Mouse (Mus musculus) thymus, postnatal 25 days (tissue): Measurements from ENCODE around the gene Chrnb4.

Experiments used
- DNase-seq: peaks from one replicate; pipeline ENCODE4 v3.0.0; 2022

Chrnb4 gene

DNA sequence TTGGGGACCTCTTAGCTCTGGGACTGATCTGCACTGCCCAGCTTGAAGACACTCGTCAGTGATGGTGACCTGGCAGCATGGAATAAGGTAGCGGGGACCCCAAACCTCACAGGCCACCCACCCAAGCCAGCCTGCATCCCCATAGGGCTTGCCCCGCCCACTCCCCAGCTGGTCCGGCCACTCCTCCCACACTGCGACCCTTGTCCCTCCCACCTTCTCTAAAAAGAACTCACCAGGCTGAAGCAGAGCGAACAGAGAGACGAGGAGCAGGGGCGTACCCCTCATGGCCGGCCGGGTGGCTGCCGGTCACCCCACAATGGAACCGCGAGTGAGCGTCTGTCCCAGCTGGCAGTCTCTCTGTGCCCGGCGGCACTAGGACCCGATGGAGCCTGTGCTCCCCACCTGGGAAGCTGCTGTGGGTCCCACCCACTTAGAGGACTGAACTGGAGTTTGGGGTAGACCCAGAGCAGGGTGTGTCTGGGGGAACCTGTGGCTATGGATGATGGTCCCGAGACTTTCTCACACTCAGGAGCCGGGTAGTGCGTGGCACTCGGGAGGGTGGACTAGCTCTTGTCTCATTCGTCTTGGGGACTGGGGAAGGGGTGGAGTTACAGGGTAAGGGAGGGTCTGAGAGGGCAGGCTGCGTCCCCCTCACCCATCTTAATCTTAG is at the start of gene Chrnb4:
Chrnb4 (minus strand) TSS at position 569 of the 670 bp plus-strand sequence.
- peak; percentile 25 for DNase-seq

DNA sequence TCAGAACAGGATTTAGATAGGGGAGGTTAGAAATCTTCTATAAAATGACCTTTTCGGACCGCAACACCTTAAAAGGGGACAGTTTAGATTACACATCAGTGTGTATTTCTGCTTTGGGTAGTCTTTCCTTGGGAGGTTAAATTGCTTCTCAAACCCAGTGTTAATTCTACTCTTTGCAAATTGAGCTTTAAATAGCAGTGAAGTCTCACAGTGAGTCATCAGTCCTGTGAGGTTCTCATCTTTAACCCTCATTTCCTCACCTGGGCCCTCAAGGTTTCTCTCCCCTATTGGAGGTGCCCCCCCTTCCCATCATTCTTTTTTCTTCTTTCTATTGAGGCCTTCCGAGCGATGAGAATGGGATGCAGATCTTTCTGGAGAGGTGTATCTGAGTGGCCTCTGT is 48.3 kb upstream of the Chrnb4 start:
- DNase-seq = no peak

DNA sequence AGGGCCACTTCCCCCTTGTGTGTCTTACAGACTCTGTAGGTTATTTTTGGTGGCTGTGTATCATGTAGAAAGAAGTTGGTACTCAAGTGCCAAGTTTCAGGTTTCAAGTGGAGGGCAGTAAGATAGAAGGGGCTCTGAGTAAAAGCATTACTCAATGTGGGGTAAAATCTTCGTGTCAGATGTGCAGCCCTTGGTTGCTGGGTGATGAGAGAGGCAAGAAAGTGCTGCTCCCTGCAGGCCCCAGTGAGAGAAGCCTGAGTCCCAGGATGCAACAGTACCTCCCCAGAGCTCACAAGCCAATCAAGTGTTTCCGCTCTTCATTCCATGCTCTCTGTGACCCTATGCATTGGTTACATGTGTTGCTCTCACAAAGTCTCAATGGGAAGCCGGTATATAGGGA is 47.5 kb upstream of the Chrnb4 start:
- no peak for DNase-seq

DNA sequence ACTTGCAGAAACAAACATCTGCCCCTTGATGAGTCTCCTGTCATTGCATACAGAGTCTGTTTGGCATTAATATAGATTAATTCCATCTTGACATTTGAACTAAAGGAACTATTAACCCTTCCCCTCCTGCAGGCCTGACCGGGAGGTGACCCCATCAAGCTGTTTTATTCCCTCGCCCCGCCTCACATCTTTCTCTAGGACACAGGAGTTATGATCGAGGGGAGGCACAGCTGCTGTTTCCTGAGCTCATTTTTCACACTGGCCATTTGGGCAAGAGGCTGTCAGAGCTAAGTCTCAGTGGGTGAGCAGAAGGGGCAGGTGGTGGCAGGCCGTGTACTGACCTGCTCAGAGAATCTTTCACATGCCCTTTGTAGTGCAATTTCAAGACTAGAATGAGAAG is 41.6 kb upstream of the Chrnb4 start:
- no peak for DNase-seq

DNA sequence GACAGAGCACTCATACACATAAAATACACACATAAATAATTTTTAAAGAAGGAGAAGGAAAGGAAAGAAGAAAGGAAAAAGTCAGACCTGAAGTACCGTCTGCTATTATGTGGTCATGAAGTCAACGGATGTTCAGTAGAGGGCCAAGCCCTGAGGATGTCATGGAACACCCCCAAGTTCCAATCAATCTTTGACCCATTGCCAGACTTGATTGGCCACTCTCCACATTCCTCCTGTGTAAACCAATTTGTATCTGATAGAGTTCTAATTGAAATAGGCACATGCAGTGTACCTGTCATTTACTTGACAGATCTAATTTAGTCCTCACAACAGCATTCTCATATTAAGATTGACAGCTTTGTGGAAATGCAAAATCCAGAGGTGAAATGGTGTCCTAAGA is 40.6 kb upstream of the Chrnb4 start:
- DNase-seq = no peak

DNA sequence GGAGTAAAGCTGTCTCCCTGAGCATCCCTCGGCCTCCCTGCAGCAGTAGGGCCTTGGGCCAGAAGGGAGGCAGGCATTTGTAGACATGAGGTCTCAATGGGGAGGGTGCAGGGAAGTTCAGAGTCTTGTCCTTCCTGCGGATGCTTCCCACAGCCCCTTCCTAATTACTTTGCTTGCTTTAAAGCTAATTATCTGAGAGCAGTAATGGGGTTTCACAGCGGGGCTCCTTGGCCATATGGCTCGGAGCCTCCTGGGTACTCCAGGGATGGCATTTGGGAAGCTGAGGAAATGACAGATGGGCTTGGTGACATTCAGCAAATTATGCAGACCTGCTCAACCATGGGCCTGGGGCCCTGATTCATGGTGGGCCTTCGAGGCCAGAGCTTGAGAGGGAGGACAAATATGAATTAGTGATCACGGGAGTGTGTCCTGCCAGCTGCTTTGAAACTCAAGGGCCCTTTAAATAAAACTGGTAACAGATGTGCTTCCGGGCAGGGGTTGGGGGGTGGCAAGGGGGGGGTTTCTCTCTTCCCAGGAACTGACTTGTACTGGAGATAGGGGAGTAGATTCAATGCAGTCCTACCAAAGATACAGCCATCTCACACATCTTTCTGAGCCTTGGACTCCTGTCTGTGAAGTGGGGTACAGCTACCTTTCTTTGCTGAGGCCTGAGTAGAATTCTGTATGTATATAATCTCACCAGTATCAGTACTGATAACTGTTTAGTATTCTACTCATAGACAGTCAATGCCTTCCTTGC is 34.8 kb upstream of the Chrnb4 start:
- no peak for DNase-seq

DNA sequence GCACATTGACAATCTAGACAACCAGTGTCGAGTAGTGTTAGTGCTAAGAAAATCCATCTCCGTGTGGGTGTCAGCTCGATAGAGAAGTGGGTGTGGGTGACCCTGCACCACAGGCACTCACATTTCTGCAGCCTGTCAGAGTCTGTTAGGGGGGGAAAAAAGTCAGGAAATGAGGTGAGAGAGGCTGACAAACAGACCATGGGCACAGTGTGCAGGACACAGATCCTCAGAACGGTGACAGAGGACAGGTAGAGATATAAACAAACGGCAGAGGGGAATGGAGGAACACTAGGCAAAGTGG is 19.3 kb upstream of the Chrnb4 start:
- no peak for DNase-seq

DNA sequence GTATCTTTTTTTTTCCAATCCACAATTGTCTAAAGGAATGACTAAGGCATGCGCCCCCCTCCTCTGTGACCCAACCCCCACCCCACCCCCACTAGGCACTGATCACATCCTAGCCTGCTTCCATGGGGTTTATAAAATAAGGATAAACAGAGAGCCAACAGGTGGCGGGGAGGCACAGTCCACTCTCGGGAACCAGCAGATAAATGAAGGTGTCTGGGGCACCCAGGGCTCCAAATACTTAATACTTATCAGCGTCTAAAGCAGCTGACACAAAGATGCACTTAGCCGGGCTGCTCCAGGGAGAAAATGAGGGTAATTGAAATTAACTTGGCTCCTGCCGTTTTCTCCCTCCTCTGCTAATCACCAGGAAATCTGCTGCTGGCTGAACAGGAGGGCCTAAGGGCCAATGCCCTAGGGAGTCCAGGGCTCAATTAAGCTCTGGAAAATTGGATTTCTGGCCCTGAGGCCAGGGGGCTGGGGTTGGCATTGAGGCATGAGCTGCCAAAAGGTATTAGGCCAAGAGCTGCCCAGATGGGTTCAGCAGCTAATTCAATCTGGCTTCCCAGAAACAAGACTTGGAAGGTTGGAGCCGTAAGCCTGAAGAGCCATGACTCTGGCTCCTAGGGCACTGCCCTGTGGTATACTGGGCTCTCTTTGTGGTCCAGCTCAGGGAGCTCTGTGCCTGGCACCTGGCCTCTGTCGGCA is 18.8 kb upstream of the Chrnb4 start:
- no peak for DNase-seq

DNA sequence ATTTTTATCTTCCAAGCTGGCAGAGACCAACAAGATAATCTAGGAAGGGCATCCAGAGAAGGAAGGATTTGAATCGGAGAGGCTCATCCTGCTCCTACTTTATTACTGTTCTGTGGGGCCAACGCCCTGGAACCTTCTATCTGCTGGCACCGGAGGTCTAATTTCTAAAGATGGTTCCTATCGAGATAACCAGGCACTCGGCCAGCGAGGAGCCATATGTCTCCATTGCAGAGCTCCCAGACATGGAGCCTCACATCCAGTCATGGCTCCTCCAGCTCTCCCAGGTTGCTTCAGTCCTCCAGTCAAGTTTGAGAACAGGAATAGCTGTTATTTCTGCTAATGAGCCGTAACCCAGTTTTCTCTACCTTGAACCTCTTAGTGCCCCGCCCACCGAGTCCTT is 16.7 kb upstream of the Chrnb4 start:
- no peak for DNase-seq

DNA sequence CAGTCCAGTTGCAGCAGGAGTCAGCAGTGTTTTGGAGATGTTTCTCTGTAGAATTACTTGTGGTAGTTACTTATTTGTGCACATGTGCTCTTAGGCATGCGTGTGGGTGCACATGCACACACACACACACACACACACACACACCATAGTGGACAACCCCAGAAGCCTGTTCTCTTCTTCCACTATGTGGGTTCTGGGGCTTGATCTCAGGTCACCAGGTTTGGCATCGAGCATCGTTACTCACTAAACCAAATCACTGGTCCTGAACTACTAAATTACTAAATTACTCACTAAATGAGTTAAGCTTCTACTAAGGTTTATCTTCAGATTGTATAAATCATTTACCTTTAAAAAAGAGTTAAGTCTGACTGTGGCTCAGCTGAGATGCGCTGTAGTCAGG is 9.5 kb upstream of the Chrnb4 start:
- DNase-seq = no peak

DNA sequence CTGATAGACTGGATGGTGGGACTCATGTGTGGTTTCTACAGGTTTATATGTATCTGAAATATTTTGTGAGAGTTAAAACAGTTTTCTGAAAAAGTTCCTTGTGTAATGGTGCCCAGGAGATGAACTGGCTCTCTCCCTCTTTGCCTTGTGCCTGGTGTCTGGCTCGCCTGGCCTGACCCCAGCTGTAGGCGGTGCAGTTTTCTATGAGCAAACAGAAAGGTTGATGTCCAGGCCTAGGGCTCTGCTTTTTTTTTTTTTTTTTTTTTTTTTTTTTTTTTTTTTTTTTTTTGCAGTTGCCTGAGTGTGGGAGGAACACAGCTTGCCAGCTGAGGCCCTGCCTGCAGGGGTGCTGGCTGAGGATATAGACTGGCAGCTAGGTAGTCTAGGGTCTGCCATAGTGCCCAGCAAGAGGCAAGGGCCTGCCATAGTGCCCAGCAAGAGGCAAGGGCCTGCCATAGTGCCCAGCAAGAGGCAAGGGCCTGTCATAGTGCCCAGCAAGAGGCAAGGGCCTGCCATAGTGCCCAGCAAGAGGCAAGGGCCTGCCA is 6.9 kb upstream of the Chrnb4 start:
- DNase-seq = no peak

DNA sequence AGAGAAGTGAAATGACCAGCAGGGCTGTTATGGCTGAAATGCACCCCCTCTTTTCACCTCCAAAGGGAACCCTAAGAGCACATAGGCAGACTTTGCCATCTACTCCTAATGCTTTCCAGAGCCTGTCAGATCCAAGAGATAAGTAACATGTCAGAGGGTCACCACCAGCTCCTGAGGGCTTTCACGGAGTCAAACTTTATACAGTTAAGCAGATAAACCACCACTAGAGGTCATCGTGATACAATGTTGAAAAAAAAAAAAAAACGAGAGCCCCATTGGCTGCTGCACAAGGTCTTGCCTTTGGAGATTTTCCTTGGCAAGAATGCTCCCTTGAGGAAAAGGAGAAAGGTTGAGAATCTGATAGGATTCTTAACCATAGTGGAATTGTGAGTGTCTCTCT is 1.8 kb downstream of the Chrnb4 start:
- DNase-seq = no peak

DNA sequence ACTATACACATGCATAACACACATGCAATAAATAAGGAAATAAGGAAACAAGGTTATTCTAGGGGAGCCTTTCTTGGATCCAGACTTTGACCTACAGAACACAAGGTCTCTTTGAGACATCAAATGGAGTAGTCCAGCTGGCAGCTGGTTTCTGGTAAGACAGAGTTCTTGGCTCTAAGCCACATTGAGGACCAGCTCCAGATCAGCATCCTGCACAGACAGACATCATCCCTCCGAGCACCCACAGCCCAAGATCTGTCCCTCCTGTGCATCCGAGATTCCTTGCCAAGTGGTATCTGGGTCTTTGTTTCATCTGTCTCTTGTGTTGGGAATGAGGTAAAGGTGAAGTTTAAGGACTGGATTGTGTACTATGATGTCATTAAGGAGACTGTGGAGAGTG is 3.6 kb downstream of the Chrnb4 start:
- DNase-seq = no peak

DNA sequence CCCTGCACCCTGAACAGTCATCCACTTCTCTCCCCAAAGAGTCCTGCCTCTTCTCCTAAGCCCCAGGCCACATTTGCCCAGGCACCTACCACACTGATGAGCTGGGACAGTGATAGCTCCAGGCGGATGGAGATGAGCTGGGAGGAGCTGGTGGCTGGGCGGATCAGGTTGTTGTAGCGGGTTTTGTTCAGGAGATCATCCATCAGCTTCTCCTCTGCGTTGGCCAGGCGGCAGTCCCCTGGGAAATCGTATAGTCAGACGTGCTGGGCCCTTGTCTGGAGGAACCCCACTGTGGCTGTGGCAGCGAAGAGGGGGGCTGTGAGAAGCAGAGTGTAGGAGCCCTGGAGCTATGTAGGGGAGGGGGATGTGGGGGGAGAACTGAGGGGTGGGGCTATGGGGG is 4.9 kb downstream of the Chrnb4 start:
- no peak for DNase-seq

DNA sequence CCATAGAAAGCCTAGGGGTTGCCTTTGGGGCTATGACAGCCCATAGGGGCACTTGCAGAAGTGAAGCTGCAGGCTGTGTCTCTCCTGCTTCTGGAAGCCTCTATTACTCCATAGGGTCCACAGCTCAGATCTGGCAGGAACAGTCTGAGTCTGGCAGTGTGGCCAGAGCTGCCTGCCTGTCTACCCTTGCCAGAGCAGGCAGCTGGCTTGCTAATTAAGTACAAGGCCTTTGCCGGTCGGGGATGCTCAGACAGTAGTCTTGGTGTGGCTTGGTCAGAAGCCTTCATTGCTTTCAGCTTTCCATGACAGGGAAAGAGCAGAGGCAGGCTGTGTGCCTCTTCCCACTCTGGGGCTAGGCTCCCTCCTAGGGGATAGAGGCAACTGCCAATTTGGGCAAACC is 7.2 kb downstream of the Chrnb4 start:
- DNase-seq = no peak

DNA sequence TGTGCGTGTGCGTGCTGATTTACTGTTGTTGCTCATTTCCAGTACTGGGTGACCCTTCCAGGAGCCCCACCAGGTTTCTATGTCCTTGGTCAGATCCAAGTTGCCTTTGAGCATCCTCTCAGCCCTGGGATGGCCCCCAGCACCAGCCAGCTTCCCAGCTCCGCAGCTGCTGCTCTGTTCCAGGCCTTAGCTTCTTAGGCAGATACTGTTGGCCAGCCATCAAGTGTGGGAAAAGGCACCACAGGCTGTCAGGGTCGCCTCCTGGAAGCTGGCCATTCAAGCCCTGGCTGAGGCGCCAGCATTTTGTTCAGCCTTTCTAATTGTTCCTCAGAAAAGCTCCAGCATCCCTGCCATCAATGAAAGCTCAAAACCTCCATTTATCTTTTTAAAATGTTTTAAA is 8.6 kb downstream of the Chrnb4 start:
- DNase-seq = no peak

DNA sequence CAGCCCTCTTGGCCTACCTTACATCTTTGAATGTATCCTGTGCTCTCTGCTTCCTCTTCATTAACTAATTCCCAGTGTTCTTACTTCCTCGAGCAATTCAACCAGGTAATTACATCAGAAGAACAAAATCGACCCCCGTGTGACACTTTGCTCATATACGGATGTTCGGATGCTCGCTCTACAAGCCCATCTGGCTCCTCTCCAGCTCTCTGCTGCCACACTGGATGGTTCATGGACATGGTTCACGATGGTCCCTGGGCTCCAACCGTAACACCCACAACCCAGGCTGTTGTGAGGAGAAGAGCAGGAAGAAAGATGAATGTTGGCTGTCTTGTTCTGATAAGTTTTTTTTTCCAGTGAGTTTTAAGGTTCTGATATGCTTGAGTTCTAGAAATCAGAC is 9.6 kb downstream of the Chrnb4 start:
- DNase-seq = no peak

DNA sequence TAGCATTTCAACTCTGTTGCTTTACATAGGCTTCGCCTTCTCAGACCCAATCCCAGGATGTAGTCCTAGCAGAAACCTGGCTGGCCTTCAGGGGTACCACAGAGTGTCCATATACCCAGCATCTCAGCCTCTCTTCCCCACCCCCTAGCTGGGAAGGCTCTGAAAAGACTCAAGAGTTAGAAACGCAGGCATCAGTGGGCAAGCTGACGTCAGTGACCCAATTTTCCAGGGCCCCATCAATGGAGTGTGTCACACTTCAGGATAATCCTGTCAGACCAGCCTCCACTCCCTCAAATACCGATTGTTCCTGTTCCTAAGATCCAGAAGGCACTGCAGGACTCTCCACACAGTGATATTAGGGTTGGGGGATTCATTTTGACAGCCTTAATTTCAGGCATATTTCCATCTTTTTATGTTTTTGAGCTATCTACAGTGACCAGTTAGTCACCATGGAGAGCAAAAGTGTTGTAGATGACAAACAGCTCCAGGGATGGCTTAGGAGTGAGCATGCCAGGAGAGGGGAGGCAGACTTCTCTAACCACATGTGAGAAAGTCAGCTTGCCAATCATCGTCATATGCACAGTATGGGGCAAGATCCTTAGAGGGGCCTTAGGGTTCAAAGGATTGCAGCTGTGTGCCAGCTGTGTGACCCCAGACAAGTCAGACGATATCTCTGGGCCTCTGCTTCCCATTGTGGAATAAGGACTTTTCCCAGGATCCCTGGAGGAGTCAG is 17.0 kb downstream of the Chrnb4 start:
- no peak for DNase-seq

DNA sequence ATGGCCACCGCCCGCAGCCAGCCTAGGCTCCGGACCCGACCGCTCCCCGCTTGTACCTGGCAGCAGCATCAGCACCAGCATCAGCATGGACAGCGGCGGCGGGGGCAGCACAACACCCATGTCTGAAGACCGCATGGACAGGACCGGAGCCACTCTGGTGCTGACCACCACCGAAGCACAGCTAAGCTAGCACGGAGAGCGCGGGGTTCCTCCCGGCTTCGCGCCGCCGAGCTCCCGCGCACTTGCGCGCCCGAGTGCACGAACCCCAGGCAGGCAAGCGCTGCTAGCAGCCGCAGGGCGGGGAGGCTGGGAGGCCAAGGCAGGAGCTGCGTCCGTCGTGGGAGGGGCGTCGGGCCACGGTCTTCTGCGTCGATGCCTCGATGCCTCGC is 22.3 kb downstream of the Chrnb4 start, which contains the start of gene Chrna3:
Chrna3 (minus strand) TSS at position 288 of the 389 bp plus-strand sequence.
- DNase-seq = no peak

DNA sequence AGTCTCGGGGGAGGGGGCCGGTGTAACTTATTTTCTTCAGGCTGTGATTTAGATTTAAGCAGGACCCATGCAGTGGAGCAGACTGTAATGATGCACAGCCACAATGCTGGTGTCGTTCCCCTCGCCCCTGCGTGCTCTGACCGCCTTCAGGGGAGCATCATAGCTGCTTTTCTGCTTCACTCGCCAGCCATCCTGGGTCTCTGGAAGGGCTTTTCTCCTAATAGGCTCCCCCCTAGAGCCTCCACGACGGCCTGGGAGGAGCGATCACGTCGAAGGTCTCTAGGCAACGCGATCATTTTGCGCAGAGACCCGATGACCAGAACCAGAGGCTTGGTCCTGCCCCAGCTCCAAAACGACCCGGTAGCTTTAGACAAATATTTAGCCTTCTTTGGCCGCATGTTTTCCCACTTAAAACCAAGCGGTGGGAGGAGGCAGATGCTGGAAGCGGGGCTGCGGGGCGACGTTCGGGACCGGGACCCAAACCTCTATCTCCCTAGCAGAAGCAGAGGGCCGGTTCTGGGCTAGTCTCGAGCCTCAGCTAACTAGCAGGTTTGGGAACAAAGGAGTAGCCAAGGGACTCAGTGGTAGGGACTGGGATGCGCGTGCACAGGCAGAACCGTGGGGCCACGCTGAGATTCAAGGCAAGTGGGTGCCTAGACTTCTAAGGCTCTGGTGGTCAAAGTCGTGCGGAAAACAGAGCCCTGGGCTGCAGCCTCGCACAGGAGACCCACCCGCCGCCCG is 22.9 kb downstream of the Chrnb4 start:
- DNase-seq = no peak

DNA sequence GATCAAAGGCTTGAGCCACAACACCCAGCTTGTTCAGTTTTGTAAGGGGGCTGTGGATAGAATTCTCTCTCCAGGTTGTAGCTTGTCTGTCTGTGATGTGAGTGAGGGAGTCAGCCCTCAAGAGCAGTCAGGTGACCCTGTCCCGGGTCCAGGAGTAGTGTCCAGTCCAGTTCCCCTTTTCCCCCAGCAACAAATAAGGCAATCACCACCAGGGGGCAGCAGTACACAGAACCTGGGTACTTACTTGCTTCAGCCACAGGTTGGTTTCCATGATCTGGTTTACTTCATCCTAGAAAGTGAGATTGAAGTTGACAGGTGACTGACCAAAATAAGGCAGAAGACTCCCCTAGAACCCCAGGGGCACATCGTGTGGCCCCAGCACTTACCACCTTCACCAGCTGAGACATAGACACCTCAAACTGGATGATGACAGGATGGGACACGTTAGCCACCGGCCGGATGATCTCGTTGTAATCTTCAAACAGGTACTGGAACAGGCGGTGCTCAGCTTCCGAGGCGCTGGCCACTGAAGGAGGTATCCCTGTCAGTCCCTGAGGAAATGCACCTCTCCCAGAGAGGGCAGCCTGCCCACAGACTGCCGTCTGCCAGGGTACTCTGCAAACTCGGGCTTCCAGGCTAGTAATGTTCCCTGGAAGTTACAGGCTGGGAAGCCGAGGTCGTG is 24.5 kb downstream of the Chrnb4 start:
- DNase-seq = peak; percentile 68

DNA sequence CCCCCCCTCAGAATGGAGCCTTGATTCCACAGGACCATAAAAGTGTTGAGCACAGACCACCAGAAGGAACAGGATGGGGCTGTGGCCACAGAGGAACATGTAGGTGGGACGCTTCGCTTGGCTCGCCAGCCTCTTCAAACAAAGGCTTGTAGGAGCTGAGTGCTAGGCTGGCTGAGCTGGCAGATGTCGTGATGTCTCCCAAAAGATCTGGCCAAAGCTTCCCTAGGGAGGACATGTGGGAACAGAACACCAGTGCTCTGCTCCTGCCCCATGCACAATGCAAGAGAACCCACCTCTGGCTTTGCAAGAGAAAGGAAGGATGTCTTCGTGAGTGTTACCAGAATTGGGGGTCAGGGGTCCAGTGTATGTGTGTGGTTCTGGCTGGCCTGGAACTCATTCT is 25.3 kb downstream of the Chrnb4 start:
- DNase-seq = no peak
